Mouse (Mus musculus): ENCODE results near the gene Zfp160.

DNA sequence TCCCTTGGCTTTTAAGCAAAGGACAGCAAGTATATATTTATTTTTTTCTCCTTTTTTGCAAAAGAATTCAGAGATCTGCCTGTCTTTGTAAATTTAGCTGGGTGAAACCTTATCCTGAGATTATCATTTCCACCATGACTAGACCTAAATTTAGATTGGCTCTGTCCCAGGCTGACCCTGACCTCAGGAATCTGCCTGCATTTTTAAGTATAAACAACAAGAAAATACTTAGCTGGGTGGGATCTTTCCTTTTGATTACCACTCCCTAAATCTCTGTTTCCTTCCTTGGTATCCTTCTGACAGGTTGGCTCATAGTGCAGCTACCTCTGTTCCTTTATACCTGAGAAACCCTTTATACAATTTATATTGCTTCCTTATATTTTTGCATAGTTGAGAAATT lies 42.0 kb upstream of the Zfp160 start:
- TF ChIP-seq CTCF (IDR thresholded peaks at IDR 0.05; ENCODE audit: extremely low read depth, insufficient read depth, insufficient read length, insufficient replicate concordance) (no peak), POLR2A (IDR thresholded peaks at IDR 0.05; ENCODE audit: low read depth, low read length) (no peak)

Measured in spleen, adult 2 months (tissue).